Mouse (Mus musculus) right cerebral cortex, postnatal 10 days (tissue): ENCODE measurements around the gene Arhgef15.

Source experiments
- DNase-seq, 2 experiments: peaks; one replicate each; pipeline ENCODE4 v3.0.0; 2021; ENCODE audit warnings: low spot score in 2 of 2

Gene Arhgef15

GRCm38 (mm10) chr11:68893911-68894464 lies 63.3 kb downstream of the Arhgef15 start:
- no peak for DNase-seq
